Mouse (Mus musculus) brain, embryonic 14.5 days (tissue): ENCODE measurements at regions not wholly inside any gene's neighbourhood (a gene's known extent, or its start where the extent isn't known, plus 50 kb on each side); places are given as distances from the start of the nearest gene placed in this dataset.

Source experiments
- CTCF ChIP-seq: fragments of 200-500 bp; IDR thresholded peaks from 2 replicates; pipeline ENCODE4 v1.5.1; 2012; ENCODE audit warnings: inconsistent platforms, mild to moderate bottlenecking, moderate library complexity, borderline replicate concordance; ENCODE audit not compliant: insufficient read depth, insufficient read length; ENCODE audit errors: extremely low read depth
- POLR2A ChIP-seq: fragments of 200-500 bp; IDR thresholded peaks from 2 replicates; pipeline ENCODE4 v1.6.1; 2012; ENCODE audit warnings: mild to moderate bottlenecking, inconsistent platforms, borderline replicate concordance; ENCODE audit not compliant: poor library complexity, insufficient read depth, insufficient read length, severe bottlenecking; ENCODE audit errors: extremely low read depth

- TF ChIP-seq CTCF (no peak), POLR2A (no peak)
Measured at GRCm38 (mm10) chr16:64682360-64682759, 80.2 kb upstream of the Csnka2ip start.
